Mouse (Mus musculus) brain, adult 2 months (tissue): Measurements from ENCODE around the gene Haus8.
"Not testable (repeated sequence)": the region's sequence is repeated elsewhere in the genome, so short reads cannot be mapped to it uniquely, and the experiment has no call there.

Experiments
- DNase-seq: peaks from one replicate; pipeline ENCODE4 v3.0.0; 2011; ENCODE audit warnings: low read depth, low spot score

The Haus8 gene

GRCm38 (mm10) chr8:71286223-71286622, 13.5 kb upstream of the Haus8 start:
- DNase-seq = not testable (repeated sequence)

- DNase-seq = peak; percentile 34
These were observed 9.9 kb upstream of the Haus8 start for GRCm38 (mm10) chr8:71282621-71283020.

GRCm38 (mm10) chr8:71281731-71282130, 9.0 kb upstream of the Haus8 start:
- DNase-seq = peak; percentile 55

DNA sequence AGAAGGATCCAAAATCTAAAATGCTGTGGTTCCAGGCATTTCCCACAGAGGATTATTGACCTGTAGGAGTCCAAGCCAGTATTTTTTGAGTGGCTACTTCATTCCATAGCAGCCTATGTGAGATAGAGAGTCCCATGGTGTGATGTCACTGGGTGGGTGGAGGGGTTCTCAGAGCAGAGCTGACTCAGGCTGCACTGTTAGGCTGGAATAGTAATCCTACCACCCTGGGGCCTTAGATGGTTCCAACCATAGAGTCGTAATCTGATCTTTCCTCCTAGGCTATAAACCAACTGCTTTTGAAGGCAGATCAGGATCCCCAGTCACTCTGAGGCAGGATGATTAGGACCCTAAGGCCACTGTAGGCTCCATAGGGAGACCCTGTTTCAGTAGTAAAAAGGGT, 6.7 kb upstream of the Haus8 start:
- DNase-seq = not testable (repeated sequence)

DNA sequence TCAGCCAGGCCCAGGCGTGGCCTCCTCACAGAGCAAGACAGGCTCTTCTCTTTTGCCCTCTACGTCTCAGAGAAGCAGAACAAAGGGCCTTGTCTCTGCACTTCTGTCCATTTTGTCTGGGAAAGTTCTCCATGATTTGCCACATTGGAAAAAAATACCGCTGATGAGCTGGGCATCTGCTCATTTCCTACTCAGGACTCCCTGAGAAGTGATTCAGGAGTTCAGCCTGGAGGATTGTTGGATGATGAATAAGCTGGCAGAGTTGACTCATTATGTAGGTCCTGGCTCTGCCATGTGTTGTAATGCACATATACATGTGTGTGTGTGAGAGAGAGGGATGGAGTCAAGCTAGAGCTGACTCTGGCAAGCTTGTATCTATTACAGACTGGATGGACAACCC, 3.4 kb upstream of the Haus8 start:
- peak; percentile 52 for DNase-seq

DNA sequence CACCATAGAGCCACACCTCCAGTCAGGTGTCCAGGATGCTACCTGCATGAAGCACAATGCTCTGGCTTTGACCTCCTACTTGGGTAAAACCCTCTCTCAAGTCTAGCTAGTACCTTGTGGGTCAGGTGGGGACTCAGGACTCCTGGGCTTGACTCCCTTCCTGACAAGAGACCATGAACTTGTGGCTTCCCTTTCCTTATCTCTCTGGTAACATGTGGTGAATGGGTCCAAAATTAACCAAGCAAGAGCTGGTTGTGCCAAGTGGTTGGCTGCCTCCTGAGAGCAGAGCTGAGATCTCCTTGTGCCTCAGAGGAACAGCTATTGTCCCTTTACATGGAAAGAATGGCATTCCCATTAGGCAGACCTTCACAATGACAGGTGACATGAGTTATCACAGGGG, 1.7 kb upstream of the Haus8 start:
- DNase-seq = no peak

DNA sequence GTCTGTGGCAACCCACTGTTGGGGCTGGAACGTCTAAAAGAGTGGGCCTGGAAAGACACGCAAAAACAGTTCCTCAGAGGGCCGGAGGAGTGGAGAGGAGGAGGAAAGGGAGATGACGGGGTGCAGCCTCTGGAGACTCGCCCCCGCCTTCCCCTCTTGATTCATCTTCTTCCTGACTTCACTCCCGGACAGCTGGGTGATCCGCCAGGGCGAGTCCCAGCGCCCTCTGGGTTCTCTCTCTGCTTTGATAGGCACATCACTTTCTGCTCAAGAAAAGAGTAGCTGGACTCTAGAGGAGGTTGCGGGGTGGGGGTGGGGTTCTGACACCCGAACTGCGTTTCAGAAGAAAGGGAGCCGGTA, 397 bp upstream of the Haus8 start:
- DNase-seq = peak; percentile 67

- no peak for DNase-seq
These were observed 1.1 kb downstream of the Haus8 start for GRCm38 (mm10) chr8:71271630-71272029.

- not testable (repeated sequence) for DNase-seq
These were observed 4.4 kb downstream of the Haus8 start for GRCm38 (mm10) chr8:71268286-71268685.

DNA sequence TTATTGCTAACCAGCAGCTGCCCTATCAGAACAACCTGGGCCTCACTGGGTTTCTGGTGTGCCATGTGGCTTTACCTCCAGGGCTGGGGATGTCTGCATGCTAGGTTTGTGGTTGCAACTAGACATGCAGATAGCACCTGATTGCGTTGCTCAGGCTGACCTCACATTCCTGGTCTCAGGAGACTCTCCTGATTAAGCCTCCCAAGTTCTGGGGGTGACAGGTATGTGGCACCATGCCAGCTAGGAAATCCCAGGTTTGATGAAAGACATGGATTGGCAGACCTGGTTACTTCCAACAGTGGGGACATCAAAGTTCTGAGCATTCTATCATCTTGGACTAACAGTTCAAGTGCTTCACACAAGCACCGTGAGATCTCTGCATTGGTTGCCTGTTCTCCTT, 5.0 kb downstream of the Haus8 start:
- no peak for DNase-seq

DNA sequence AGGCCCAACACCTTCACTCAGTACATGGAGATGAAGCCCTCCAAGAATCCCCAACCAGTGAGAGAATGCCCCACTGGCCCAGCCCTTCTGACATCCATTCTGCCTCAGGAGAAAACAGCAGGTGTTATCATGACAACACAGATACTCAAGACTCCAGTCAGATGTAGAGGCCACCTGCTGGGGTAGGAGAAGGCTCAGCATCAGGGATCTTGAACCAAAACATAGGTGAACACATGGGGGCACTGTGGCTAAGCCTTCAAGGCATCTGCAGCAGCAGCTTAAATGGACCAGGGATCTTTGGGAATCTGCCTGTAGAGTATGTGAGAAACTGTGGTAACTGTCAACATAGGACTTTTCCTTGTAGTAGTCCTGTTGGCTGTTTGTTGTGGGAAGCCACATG, 11.5 kb downstream of the Haus8 start:
- DNase-seq = peak; percentile 54

DNA sequence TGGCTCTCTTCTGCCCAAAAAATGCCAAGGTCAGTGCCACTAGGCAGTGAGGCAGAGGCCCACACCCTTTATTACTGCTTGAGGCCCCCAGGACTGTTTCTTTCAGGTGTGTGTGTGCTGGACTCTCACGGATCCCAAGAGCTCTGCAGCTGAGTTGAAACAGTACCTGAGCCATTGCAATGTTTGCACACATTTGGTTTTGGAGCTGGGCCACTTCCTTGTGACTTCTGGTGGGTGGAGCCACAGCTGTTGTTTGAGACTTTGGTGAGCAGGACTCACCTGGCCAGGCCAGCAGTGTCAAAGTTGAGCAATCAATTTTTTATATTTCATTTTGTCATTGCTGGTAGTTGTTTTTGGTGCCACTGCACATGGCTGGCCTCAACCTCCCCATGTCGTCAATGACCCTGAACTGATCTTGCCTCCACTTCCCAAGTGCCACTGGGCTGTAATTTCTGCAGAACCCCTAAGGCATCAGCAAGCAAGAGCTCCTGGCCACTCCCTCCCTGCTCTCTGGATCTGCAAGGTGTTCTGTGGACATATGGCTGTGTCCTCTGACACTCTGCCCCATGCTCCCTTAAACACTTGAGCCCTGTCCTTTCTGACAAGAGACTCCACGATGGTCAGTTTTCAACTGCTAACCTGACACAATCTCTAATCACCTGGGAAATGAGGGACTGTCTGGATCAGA, 16.0 kb downstream of the Haus8 start:
- DNase-seq = no peak

- DNase-seq = no peak
These were observed 24.5 kb downstream of the Haus8 start for GRCm38 (mm10) chr8:71248203-71248602.

DNA sequence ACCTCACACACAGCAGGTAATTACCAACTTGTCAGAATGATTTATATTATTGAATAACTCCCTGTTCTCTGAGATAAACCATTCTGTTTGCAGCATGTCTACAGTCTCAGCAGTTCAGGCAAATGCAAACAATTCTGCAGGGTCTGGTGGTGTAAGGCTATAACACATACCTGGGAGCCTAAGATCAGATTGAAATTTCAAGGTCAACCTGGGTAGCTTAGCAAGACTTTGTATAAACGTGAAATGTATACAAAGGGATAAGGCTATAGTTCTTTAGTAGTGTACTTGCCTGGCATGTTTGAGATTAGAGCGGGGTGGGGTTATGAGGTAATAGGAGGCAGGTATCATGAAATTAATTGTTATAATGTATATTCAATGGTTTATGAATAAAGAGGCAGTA, 30.0 kb downstream of the Haus8 start:
- DNase-seq = no peak

GRCm38 (mm10) chr8:71224560-71224959, 48.2 kb downstream of the Haus8 start:
- DNase-seq = peak; percentile 7

DNA sequence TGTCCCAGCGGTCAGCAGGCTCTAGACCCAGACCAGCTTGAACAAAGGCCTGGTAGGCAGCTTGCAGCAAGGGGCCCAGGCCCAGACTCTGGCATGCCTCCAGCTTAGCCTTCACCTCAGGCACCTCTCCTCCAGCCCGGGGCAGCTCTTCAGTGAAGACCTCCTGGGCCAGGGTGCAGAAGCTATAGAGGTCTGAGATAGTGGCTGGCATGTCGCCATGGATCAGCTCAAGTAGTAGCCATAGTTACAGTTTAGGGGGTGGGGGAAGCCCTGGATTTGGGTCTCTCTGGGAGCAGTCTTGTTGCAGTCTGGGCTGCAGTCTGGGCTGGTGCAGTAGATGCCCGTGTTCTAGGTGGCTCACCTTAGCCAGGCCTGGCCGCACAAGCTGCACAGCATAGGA, 58.5 kb downstream of the Haus8 start:
- DNase-seq = not testable (repeated sequence)

GRCm38 (mm10) chr8:71205541-71205967, 67.2 kb downstream of the Haus8 start:
- peak; percentile 0 for DNase-seq
